Mouse (Mus musculus): Measurements from ENCODE around the gene Sub1. TPM values are rescaled to one million over a fixed set of nuclear protein-coding genes. Genes with fewer than 3 reads are reported as not detected.

Gene Sub1
- total RNA-seq (2021), result 100 to 1,000 TPM; 291 to 292 TPM

- DNase-seq, result no peak
- intact Hi-C loops (cut with DNase I), result loop anchor here (5.0 to 10.0 kb wide), 2 partner anchors 75 to 118 kb away; partner anchors contain the start of gene Zfr
Measured at GRCm38 (mm10) chr15:11996883-11997282, at the start of gene Sub1. Sub1 (minus strand) TSS chr15:11996983.

- intact Hi-C loops (cut with DNase I), result no loop called here
- DNase-seq, result no peak
Measured at GRCm38 (mm10) chr15:12040407-12040710, 43.6 kb upstream of the Sub1 start.

DNA sequence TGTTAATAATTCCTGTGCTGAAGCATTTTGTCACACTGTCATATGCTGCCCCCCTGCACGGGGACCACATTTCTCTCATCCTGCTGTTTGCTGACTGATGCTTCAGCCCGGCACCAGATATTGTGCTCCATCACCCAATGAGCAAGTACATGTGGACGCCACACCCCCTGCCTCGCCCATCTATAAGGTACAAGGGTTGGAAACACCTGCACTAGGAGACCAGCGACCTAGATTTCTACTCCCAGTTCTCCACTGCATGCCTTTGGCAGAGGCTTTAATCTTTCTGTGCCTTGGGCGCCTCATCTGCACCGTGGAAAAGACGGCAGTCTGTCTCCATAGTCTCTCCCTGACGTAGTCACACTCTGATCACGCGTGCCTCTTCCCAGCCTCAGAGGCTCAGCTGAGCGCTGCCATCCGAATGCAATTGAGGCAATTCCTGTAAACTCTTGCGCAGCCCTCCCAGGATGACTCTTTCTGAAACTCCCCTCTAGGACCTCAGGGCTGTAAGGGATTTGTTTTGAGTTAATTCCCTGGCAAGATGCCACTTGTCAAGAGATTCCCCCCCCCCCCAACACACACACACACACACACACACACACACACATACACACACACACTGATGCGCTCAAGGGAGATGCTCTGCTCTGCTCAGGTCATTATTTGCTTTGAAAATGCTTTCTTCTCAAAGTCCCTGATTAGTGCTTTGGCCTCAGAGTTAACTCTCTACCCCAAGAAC lies 43.1 kb upstream of the Sub1 start:
- DNase-seq, result no peak
- intact Hi-C loops (cut with DNase I), result no loop called here

GRCm38 (mm10) chr15:12039256-12039655 lies 42.5 kb upstream of the Sub1 start:
- intact Hi-C loops (cut with DNase I), result no loop called here
- no peak for DNase-seq

DNA sequence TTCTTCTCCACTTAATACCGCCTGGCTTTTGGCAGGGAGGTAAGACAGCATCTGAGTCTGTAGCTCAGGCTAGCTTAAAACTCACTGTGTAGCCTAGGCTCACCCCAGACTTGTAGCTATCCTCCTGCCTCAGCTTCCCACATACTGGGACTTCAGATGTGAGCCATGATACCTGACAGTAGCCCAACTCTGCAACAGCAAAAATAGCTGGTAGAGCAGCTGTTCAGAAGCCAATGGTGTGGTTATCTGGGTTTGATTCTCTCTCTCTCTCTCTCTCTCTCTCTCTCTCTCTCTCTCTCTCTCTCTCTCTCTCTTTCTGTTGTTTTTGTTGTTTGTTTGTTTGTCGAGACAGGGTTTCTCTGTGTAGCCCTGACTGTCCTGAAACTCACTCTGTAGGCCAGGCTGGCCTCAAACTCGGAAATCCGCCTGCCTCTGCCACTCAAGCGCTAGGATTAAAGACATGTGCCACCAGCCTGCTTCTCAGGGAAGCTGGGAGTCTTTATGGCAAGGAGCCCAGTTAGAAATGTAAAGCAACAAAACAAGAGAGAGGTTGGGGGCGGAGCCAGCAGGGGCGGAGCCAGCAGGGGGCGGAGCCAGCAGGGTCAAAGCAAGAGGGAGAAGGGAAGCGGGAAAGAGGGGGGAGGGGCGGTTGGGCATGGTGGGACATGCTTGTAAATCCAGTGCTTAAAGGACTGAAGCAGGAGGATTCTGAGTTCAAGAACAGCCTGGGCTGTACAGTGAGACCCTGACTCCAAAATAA lies 41.3 kb upstream of the Sub1 start:
- DNase-seq, result no peak
- intact Hi-C loops (cut with DNase I), result no loop called here

GRCm38 (mm10) chr15:12037217-12037616 lies 40.4 kb upstream of the Sub1 start:
- intact Hi-C loops (cut with DNase I), result no loop called here
- no peak for DNase-seq

DNA sequence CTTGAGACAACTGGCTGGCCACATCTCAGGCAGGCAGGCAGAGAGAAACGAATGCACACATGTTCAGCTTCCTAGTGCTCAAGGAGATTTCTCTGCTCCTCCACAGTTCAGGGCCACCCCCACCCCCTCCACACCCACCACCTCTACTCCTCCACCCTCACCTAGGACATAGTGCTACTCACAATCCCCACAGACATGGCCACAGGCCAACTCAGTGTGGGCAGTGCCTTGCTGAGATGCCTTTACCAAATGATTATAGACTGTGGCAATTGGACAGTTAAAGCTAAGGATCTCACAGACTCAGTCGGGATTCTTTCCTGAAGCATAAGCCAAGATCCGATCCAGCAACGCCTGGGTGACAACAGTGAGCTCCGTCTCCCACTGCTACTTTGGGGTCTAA lies 39.9 kb upstream of the Sub1 start:
- DNase-seq, result no peak

GRCm38 (mm10) chr15:12034317-12034716 lies 37.5 kb upstream of the Sub1 start:
- DNase-seq, result no peak
- intact Hi-C loops (cut with DNase I), result no loop called here

More for the DNA sequence above, 39.9 kb upstream of the Sub1 start:
- intact Hi-C loops (cut with DNase I), result no loop called here

DNA sequence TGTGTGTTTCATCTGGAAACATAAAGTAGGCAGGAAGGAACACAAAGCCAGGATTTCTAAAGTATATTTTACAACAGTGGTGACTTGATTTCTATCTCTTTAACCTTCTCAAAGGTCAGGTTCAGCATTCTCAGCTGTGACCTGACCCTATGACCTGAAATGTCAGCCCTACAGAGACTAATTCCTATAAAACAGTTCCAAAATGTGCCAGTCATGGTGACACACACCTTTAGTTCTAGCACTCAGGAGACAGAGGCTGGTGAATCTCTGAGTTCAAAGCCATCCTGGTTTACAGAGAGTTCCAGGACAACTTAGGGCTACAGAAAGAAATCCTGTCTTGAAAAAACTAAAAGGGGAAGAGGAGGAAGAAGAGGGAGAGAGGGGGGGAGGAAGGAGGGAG lies 36.4 kb upstream of the Sub1 start:
- intact Hi-C loops (cut with DNase I), result no loop called here
- no peak for DNase-seq

GRCm38 (mm10) chr15:12032512-12032911 lies 35.7 kb upstream of the Sub1 start:
- intact Hi-C loops (cut with DNase I), result no loop called here
- DNase-seq, result no peak

GRCm38 (mm10) chr15:12031861-12032260 lies 35.1 kb upstream of the Sub1 start:
- DNase-seq, result no peak
- intact Hi-C loops (cut with DNase I), result no loop called here

DNA sequence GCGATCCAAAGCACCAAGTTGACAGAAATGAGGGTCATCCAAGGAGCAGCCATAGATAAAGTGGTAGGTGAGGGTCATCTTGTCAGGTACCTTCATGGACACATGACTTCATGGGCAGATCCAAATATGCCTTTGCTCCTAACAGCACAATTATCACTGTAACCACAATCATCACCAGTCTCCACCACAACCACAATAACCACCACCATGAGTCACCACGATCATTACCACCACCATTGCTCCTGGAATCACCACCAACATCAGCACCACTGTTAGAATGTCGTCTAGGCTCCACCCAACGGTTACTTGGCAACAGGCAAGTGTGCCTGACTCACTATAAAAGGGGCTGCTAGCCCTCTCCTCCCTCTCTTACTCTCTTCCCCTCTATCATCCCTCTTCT lies 33.4 kb upstream of the Sub1 start:
- intact Hi-C loops (cut with DNase I), result no loop called here
- no peak for DNase-seq

GRCm38 (mm10) chr15:12027807-12028206 lies 31.0 kb upstream of the Sub1 start:
- no peak for DNase-seq
- intact Hi-C loops (cut with DNase I), result no loop called here

- DNase-seq, result no peak
- intact Hi-C loops (cut with DNase I), result no loop called here
Measured at GRCm38 (mm10) chr15:12026932-12027450, 30.2 kb upstream of the Sub1 start.

DNA sequence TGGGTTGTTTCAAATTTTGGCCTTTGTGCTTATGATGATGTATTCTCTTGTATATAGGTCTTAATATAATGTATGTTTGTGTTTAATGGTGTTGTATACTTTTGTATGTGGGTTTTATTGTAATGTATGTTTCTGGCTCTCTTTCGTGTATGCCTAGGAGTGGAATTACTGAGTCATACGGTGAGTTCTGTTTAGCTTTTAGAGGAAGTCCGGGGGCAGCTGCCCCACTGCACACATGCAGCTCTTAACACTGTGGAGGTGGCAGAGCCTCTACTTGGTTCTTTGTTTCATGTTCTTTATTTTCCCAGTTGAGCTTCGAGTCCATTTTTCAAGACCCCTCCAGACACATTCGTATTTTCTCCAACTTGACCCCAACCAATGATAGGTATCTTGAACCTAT lies 29.2 kb upstream of the Sub1 start:
- DNase-seq, result no peak
- intact Hi-C loops (cut with DNase I), result no loop called here

- intact Hi-C loops (cut with DNase I), result no loop called here
- no peak for DNase-seq
Measured at GRCm38 (mm10) chr15:12025341-12025740, 28.6 kb upstream of the Sub1 start.

- intact Hi-C loops (cut with DNase I), result no loop called here
- DNase-seq, result no peak
Measured at GRCm38 (mm10) chr15:12024791-12025268, 28.0 kb upstream of the Sub1 start.

DNA sequence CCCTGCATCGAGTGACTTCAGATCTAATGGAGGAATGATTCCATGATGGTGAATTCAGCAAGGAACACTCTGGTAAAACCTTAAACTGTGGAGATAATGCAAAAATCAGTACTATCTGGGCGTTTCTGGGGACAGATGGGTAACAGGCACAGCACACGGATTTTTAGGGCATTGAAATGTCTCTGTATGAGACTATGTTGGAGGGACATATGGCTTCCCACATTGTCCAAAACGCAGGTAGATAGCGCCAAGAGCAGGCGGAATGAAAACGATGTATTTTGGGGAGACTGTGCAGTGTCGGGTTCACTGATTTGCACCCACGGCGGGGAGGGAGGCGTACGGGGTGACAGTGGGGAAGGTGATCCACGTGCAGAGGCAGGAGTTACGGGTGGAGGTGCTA lies 22.7 kb upstream of the Sub1 start:
- DNase-seq, result no peak

GRCm38 (mm10) chr15:12018428-12018757 lies 21.6 kb upstream of the Sub1 start:
- intact Hi-C loops (cut with DNase I), result no loop called here
- no peak for DNase-seq

More for the DNA sequence above, 22.7 kb upstream of the Sub1 start:
- intact Hi-C loops (cut with DNase I), result no loop called here

GRCm38 (mm10) chr15:12017700-12018427 lies 21.1 kb upstream of the Sub1 start:
- no peak for DNase-seq
- intact Hi-C loops (cut with DNase I), result no loop called here

DNA sequence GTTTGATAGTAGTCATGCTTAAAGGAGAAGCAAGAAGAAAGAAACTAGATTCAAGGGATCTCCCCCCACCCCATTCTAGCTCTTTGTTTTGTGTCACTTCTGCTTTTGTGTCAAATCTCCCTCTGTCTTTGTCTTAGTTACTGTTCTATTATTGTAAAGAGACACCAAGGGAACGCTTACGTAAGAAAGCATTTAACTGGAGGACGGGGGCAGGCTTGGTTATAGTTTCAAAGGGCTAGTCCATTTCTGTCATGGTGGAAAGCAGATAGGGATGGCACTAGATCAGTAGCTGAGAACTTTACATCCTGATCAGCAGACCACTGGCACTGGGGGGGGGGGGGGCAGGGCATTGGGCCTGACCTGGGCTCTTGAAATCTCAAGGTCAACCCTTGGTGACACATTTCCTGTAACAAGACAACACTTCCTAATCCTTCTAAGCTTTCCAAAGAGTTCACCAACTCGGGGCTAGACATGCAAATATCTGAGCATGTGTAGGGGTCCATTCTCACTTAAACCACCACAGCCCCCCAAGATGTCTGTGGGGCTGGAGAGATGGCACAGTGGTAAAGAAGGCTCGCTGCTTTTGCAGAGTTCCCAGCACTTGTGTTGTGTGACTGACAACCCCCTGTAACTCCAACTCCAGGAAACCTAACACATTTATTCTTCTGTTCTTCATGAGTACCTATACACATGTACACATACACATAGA lies 17.6 kb upstream of the Sub1 start:
- no peak for DNase-seq
- intact Hi-C loops (cut with DNase I), result no loop called here

All from left cerebral cortex, postnatal 4 days (tissue).